Mouse (Mus musculus) gastrocnemius, adult 18-20 months (tissue): ENCODE data around the gene Plcb1. TPM values are rescaled to one million over a fixed set of nuclear protein-coding genes. Genes with fewer than 3 reads are reported as not detected.
"Not testable (repeated sequence)": the region's sequence is repeated elsewhere in the genome, so short reads cannot be mapped to it uniquely, and the experiment has no call there.

ENCODE experiments used
- DNase-seq: peaks from one replicate; pipeline ENCODE4 v3.0.0; 2021; ENCODE audit warnings: low spot score
- total RNA-seq, 2 experiments: library from RNA; stranded (reverse); gene quantifications; 2 replicates each; pipeline ENCODE4 v1.2.3; 2021

Plcb1 gene
- total RNA-seq, 2 experiments from 2014 or later: 1.3 to 1.4 TPM

DNA sequence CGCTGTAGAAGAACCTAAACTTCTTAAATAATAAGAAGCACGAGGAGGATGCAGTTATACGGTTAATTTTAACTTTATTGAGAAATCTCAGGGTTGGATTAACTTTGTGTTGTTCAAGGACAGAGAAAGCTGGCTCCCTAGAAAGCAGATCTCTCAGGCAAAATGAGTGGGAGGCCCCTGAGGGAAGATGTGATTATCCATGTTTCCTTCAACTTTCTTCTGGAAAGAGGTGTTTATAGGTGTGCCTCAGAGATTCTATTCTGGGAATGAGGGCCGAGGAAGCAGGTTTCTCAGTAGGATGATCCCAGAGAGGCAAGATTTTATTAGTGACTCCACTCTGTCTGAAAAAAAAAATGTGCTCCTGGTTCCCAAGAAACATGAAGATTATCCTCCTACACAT, 180.3 kb downstream of the Plcb1 start:
- DNase-seq: no peak

DNA sequence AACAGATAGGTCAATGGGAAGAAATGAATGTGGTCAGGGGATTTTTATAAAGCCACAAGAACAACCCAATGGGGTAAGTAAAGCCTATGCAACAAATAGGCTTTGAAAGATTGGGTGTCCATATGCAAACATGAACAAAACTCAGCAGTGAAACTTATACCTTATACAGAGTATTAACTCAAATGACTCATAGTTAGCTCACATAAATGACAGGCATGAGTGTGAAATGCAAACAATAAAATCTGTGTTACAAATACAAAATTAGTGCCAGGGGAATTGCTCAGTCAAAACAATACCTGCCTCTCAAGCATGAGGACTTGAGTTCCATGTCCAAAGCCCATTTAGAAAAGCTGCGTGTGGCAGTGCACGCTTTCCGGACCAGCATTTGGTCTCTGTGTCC, 182.5 kb downstream of the Plcb1 start:
- no peak for DNase-seq

DNA sequence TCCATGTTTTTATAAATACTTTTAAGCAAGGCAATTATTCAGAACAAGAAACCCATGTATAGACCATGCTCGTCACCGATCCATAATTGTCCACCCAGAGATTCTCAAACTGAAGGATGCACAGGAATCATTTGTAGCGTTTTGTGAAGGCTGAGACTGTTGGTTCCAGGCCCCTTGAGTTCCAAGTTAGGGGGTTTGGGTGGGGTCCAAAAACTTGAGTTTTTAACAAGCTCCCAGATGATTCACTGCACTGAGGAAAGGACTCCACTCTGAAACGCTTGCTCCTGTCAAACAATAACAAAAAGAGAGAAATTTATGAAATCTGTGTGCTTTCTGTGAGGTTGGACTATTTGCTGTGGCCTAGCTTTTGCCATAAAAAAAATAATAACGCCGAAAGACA, 186.5 kb downstream of the Plcb1 start:
- no peak for DNase-seq

DNA sequence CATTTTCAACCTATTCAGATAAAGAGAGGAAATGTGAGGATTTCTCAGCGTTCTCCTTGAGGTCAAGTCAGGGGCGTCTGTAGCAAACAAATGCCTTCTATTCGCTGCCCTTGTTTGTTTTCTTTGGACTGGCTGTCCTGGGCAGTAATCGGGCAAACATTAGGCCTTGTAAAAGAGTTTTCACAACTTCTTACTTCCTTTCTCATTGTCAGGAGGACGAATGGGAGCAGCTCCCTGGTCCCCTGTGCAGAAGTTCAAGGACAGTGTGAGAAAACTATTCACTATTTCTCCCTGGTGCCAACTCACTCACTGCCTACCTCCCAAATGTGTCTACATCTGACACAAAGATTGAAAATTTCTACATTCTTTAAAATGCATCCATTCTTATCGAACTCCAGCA, 188.8 kb downstream of the Plcb1 start:
- no peak for DNase-seq

DNA sequence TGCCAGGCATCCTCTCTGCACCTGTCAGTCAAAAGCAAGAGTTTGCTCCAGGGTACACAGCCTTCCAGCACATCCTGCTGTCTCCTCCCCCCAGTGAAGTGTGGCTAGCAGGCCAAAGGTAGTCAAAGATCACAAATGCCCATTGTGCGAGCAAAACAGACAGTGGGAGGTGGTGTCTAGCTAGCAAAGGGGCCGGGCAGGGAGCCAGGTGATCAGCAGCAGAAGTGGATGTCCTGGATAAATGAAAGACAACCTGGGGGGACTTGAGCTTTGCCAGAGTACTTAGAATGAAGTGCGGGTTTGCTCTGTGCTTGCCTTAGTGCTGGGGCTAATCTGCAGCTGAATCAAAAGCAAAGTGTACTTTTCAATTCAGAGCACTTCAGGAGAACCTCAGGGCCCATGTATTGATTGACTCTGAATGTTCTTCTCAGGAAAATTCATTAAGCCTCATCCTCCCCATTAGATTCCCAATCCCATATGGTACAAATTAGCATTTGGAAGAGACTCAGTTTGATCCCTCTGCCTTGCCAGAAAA, 191.0 kb downstream of the Plcb1 start:
- no peak for DNase-seq

DNA sequence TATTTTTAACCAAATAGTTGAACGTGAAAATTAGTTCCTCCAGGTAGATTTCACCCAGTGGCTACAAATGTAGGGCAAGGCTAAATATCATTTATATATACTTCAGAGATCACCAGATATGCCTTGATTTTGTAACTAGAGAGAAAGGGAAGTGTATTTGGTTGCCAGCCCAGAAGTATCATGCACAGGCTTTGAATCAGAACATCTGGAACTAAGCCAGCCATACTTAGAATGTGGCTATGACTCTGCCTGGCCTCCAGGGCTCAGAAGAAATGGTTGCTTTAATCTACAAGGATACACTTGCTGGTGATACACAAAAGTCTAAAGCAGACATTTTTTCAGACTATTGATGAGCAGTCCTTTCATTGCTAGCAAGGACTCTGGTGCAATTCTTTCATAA, 191.8 kb downstream of the Plcb1 start:
- peak; percentile 15 for DNase-seq

DNA sequence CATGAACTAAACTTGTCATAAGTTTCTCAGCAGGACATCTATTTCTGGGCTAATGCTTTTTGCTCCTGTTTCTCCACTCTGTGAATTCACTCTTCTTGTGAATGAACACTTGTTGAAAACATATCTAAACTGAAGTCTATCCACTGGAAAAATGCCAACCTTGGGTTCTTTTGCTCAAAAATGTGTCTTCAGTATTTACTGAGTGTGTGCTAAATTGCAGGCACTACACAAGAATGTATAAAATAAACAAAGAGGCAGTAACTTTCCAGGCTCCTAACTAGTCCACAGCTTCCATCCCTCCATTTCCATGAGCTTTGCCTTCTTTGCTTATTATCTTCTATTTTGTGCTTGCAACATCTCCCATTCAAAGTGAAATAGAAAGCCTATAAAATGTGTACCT, 195.5 kb downstream of the Plcb1 start:
- no peak for DNase-seq

DNA sequence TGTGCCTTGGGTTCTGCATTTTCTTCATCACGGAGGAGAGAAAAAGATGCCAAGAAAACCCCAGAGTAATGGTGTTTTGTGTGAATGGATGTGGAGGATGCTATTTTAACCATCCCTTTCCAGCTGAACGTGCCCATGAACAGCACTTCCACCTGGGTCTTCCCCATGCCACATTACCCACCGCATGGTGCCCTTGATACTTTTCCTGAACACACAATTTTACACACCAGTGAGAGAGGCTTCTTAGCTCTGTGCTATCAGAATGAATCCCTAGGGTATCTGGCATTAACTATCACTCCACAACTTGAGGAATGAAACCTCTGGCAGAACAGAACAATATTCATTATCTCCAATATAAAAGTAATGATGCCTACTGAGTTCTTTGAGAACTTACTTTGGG, 199.0 kb downstream of the Plcb1 start:
- DNase-seq: no peak

DNA sequence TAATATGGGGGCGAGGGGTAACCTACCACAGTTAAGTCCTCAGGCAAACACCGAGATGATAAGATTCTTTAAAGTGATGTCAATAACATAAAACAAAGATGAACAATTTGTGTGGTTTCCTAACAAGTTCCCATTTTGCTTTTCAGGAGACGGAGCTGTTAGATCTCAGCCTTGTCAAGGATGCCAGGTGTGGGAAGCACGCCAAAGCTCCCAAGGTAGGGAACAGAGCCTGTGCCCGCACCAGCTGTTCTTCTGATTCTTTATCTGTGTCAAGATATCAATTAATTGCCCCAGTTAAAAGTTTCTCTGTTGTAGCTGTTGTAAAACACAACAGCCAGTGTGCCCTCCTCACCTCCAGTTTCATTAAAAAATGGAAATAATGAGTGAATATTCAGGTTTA, 202.1 kb downstream of the Plcb1 start:
- DNase-seq: no peak

DNA sequence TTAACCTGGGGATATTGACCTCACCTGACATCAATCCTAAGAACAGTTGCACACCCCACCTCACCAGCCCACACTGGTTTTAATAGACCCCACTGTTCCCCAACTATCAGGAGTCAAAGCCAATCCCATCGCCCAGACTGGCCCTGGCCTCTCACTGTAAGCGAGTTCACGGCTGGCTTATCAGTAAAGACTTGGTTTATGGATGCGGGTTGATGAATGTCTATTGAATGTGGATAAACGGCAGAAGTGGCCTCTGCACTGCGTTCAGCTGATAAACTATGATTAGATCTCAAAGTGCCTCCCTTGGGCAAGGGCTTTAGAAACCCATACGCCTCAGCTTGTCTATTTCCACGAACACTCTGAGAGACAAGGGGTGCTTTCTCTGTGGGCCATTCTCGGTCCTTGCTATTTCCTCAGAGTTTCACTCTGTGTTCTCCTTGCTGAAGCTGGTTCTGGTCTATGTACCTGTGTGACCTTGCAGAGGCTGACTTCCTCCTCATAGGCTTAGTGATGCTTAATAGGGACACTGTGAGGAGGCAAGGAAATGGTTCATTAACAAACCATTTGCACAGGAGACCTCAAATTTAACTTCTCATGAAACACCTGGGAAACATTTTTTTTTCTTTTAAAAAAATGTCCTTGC, 203.9 kb downstream of the Plcb1 start:
- DNase-seq: no peak

DNA sequence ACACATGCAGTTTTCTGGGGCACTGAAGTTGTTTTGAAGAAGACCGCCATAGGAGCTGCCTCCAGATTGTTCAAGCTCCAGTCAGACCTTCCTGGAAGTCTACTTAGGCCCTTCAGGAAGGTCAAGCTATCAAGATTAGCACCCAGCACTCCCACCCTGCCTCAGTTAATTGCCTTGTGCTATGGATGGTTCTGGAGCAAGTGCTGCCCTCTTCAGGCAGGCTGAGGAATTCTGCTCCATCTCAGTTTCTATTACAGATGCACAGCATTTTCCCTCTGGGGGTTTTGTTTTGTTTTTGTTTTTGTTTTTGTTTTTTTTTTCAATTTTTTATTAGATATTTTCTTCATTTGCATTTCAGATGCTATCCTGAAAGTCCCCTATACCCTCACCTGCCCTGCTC, 221.3 kb downstream of the Plcb1 start:
- no peak for DNase-seq

DNA sequence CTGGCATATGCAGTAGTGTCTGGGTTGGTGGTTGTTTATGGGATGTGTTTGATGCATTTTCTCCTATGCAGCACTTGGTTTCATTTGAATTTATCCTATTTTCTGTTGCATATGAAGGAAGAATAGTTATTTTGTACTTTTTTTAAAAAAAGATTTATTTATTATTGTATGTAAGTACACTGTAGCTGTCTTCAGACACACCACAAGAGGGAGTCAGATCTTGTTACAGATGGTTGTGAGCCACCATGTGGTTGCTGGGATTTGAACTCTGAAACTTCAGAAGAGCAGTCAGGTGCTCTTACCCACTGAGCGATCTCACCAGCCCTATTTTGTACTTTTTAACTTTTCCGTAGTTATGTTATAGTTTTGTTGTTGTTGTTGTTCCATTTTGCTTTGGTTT, 222.0 kb downstream of the Plcb1 start:
- DNase-seq: not testable (repeated sequence)

DNA sequence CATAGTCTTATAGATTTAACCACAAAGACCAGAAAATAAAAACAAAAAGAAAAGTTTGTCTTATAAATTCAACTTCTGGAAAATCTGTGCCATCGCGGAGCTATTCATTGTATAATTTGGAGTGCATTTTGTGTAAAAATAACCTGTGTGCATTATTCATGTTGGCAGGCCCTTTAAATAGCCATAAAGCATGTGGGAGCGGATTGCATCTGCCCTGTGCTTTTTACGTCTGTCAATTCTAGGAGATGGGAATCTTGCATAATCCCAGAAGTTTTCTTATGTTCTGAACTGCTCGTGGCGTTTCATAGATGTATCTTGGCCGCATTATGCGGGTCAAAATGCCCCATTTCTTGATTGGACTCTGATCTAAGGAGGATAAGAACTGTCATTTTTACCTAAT, 224.5 kb downstream of the Plcb1 start:
- DNase-seq: no peak

DNA sequence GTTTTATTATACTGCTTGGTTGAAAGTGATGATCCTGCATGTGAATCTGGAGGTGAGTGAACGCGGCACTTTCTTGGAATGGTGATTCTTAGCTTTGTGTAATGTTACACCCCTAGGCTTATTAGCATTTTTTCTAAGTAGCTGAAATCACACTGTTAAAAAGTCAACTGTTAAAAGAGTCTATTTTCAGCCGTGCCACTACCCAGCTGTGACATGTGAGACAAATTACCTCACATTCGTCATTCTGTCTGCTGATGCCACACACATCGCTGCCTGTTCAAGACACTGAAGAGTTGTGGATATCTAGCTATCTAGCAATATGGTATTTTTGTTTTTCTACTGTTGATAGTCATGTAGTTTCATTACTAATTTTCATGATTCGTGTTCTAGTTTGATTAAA, 229.6 kb downstream of the Plcb1 start:
- no peak for DNase-seq

DNA sequence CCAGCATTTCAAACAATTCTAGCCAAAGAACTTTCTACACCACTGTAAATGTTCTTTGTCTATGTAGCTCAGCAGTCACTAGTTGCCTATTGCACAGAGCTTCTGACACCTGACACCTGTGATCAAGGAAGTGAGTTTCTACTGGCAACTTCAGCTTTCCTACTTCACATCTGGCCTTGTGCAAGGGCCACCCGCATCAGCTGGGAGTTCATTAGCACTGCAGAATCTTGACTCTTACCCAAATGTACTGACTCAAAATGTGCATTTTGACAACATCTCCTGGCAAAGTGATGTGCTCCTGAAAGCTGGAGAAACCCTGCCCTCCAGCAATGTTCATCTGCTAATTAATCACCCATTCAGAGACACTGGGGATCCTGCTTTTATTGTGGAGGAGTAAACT, 232.4 kb downstream of the Plcb1 start:
- DNase-seq: no peak

DNA sequence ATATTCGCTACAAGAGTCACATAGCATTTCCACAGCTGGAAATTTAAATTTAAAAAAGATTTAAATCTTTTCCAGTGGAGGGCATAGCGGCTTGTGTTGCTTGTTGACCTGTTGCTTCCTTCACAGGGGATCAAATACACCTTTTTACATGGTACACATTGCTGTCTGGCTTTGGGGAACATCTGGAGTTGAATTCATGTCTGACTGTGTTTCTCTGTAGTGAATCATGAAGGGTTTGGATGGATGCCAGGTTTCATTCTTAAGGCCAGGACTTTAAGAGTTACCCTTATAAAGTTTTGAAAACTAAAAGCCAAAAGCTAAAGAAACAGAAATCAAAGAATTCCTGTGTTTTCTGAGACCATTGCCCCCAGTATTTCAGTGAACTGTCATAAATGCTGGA, 232.8 kb downstream of the Plcb1 start:
- no peak for DNase-seq

DNA sequence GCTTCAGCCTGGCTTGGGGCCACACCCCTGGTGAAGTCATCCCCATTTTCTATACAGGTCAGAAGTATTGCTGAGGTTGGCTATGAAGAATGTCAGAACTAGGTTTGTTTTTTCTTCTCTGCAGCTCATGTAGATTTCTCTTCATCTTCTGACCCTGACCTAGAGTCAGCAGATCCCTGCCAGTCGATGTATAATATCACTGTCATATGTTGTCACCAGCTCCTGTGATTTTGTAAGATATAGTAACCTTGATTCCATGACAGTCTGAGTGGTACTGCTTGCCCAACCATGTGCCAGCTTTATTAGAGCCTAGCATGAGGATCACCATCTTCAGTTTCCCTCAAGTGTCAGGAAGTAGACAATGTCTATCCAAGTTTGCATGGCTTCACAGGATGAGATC, 233.7 kb downstream of the Plcb1 start:
- no peak for DNase-seq

DNA sequence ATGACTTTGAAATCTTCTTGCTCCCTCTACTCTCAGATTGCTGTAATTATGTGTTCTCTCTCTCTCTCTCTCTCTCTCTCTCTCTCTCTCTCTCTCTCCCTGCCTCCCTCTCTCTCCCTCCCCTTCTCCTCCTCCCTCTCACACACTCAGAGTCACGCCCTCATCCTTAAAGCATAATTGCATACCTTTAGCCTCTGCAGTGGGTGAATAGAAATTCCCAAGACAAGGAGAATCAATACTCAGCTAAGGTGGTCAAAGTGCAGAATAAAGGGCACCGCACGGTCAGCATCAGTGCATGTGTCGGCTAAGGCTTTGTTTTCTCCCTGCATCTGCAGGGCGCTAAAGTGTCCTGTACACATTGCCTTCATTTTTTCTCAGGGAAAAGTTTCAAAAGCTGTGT, 243.4 kb downstream of the Plcb1 start:
- no peak for DNase-seq

DNA sequence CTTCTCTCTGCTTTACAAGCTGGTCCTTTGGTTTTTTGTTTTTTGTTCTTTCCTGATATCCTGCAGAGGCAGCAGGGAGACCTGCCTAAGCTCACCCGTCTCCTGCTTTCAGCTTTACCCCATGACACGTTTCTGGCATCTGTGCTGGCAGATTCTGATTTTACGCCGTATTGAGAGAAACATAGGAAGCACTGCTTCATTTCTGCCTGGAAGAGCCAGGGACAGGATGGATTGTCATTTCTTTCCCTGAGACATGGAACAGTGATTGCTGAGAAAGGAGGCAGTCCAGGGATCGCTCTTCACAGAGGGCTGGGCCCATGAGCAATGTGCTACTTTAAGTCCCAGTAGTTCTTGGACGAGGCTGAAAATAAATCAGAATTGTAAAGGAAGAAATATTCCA, 243.8 kb downstream of the Plcb1 start:
- no peak for DNase-seq

DNA sequence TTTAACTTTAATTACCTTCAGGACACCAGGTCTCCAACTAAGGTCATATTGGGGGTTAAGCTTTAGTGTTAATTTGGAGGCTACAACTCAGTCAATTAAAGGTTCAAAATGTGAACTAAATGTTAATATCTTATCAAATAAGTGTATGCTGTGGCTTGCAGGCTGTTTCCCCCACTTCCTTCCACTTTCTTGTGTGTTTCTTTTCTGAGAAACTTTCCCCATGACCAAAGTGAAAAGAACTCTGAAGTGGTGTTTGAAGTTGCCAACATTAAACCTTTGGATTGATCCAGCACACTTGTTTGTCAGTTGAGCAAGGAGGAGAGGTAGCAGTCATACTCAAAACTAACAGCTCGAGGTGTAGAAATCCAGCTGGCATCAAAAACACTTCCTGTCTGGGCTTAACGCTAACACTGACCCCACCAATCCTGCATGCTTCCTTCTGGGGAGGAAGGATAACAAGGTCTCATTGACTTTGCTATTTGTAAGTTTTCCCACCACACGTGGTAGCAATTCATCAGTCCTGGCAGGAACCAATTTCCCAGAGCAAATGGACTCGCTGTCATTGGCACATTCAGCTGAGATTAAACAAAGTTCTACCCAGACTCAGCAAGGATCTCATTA, 249.9 kb downstream of the Plcb1 start:
- DNase-seq: no peak

DNA sequence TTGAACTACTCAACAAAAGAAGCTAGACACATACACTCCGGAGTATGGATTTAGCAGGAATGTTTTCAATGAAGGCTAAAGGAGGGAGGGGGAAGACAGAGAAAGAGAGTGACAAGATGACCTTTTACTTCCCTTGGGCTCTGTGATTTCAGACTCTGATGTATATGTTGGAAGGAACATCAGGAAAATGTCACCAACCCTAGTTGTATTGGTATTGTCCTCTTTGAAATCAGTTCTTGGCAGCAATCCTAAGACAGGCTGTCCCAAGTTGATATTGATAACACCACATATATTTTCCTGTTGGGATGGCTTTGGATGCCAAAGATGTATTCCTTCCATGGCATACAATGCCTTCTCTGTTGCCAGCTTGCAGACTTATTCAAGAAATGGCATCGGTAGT, 262.9 kb downstream of the Plcb1 start:
- no peak for DNase-seq

DNA sequence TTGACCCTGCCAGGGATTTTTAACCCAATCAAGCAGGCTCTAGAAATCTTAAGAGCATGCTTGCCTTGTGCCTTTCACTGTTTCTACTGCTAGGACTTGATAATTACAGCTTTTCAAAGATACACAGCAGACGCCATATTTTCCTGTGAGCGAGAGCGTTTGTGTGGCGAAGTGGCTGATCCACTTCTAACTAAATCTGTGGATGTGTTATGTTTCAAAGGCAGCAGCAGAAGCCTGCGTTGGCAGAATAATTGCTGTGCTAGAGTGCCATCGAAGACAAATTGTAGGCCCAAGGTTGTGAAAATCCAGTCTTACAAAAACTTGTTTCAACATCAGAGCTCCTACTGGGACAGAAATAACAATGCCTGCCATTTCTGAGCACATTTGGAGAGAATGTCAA, 263.4 kb downstream of the Plcb1 start:
- no peak for DNase-seq

DNA sequence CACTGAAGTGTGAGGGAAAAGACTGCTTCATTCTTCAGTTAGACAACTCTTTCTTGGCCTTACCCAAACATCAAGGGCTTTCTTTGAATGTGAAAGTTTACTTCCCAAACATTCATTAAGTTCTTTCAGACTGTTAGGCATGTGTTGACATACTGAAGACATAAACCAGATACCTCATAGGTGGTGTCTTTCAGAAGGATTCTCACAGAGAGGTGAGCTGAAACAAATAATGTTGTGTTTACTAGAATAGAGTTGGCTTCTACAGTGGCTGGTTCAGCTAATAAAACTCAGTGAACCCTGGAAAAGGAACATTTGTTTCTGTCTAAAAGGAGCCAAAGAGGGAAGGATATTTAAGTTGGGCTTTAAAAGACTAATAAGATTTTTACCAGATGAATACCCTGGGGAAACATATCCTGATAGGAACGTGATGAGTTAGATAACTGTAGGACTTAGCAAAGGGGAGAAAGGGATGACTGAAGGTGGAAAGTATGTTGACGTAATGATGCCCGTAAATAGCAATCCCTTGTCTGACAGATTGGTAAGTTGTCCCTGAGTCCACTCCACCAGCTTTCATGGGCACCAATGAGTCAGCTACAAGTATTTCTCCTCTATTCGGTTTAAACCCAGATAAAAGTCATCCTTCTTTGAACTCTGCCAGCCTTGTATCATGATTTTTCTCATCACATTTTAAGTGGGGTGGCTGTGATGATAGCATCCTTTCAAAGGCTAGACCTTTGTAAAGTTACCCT, 265.8 kb downstream of the Plcb1 start:
- no peak for DNase-seq
